In the genomic region with DNA sequence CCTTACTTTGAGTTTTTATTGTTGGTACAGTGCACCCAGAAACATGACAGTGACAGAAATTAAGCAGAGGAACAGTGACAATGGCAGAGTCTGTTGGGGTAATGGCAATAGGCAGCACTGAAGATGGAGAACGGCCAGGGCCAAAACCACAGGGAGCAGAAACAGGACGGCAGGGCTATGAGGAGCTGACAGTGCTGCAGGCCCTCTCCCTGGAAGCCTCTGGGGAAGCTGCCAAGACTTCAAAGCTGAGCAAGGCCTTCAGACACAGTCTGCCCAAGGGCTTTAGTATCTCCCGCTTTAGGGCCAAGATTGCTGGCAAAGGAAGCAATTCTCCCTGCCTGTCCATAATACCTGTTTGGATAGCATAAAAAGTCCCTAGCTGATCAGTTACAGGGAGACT, we compare ENCODE assay signal across 13 mouse cellular contexts. TPM values are rescaled to one million over a fixed set of nuclear protein-coding genes. Genes with fewer than 3 reads are reported as not detected.
DNase-seq lines count a peak whose midpoint lies in the region; ATAC-seq and TF ChIP-seq lines count a peak whose summit lies in the region.
"Had no signal": no experiment of that assay in that cellular context is flagged by ENCODE, and none has a peak within 500 bp of the region (broad histone marks: within the 10 kb centered on the region; RNA-seq: fewer than 3 reads in every experiment).

No protein-coding gene starts in this region.

- no peaks in the 10 kb centered on the region for H3K27me3 ChIP-seq in lung, embryonic 14.5 days (ENCODE audit: insufficient read depth, low read length)
- no peaks in the 10 kb centered on the region for H3K27me3 ChIP-seq in lung, postnatal 0 days (replicated peaks; ENCODE audit: insufficient read depth, low read length)
- H3K27me3 ChIP-seq in heart, embryonic 12.5 days (replicated peaks): no peaks in the 10 kb centered on the region
- H3K27me3 ChIP-seq: liver, embryonic 13.5 days; midbrain, embryonic 12.5 days had no signal

- no peak for ATAC-seq in lung, embryonic 14.5 days (ENCODE audit: insufficient read depth)
- no peak for ATAC-seq in lung, postnatal 0 days
- ATAC-seq in heart, embryonic 12.5 days (ENCODE audit: insufficient number of reproducible peaks, low FRiP score): no peak

- no peak for TF ChIP-seq CTCF in lung, embryonic 14.5 days (IDR thresholded peaks at IDR 0.05; ENCODE audit: low read depth)
- TF ChIP-seq CTCF in lung, postnatal 0 days (IDR thresholded peaks at IDR 0.05): no peak

- no peak for TF ChIP-seq EP300 in lung, postnatal 0 days (IDR thresholded peaks at IDR 0.05)

- no peak overlapping the region for H3K4me2 ChIP-seq in lung, embryonic 14.5 days
- no peak overlapping the region for H3K4me2 ChIP-seq in lung, postnatal 0 days (replicated peaks; ENCODE audit: low read depth, low read length)
- no peak overlapping the region for H3K4me2 ChIP-seq in heart, embryonic 12.5 days
- H3K4me2 ChIP-seq: liver, embryonic 13.5 days; midbrain, embryonic 12.5 days had no signal

- H3K4me3 ChIP-seq in lung, embryonic 14.5 days (ENCODE audit: low read depth, low read length): no peak overlapping the region
- no peak overlapping the region for H3K4me3 ChIP-seq in lung, postnatal 0 days (ENCODE audit: low read depth, low read length)
- no peak overlapping the region for H3K4me3 ChIP-seq in heart, embryonic 12.5 days
- H3K4me3 ChIP-seq: liver, embryonic 13.5 days; midbrain, embryonic 12.5 days had no signal

- H3K36me3 ChIP-seq in lung, embryonic 14.5 days (ENCODE audit: insufficient read depth): no peaks in the 10 kb centered on the region
- H3K36me3 ChIP-seq in lung, postnatal 0 days (ENCODE audit: insufficient read depth, low read length): no peaks in the 10 kb centered on the region
- no peaks in the 10 kb centered on the region for H3K36me3 ChIP-seq in heart, embryonic 12.5 days
- H3K36me3 ChIP-seq: liver, embryonic 13.5 days; midbrain, embryonic 12.5 days had no signal

- H3K27ac ChIP-seq in lung, embryonic 14.5 days (ENCODE audit: low read depth): no peak overlapping the region
- no peak overlapping the region for H3K27ac ChIP-seq in lung, postnatal 0 days (ENCODE audit: low read length)
- no peak overlapping the region for H3K27ac ChIP-seq in heart, embryonic 12.5 days (ENCODE audit: poor library complexity, severe bottlenecking)
- H3K27ac ChIP-seq: liver, embryonic 13.5 days; midbrain, embryonic 12.5 days; stomach, postnatal 0 days had no signal

- WGBS in lung, embryonic 14.5 days: 49% methylated on average over 3 of the region's 3 CpGs
- 56% methylated on average over 3 of the region's 3 CpGs for WGBS in lung, postnatal 0 days
- WGBS in heart, embryonic 12.5 days: 52% methylated on average over 3 of the region's 3 CpGs

- H3K9me3 ChIP-seq in lung, embryonic 14.5 days (ENCODE audit: low read depth, low read length): no peaks in the 10 kb centered on the region
- H3K9me3 ChIP-seq in lung, postnatal 0 days (ENCODE audit: low read length): no peaks in the 10 kb centered on the region
- no peaks in the 10 kb centered on the region for H3K9me3 ChIP-seq in heart, embryonic 12.5 days (replicated peaks)
- H3K9me3 ChIP-seq: liver, embryonic 13.5 days; midbrain, embryonic 12.5 days had no signal

- H3K9ac ChIP-seq in lung, embryonic 14.5 days: no peak overlapping the region
- no peak overlapping the region for H3K9ac ChIP-seq in lung, postnatal 0 days (replicated peaks; ENCODE audit: low read depth)
- H3K9ac ChIP-seq in heart, embryonic 12.5 days: no peak overlapping the region
- H3K9ac ChIP-seq: liver, embryonic 13.5 days; midbrain, embryonic 12.5 days had no signal

- DNase-seq in gastrocnemius, postnatal 10 days: peak; percentile 36
- DNase-seq in gastrocnemius, postnatal 25 days: no peak
- DNase-seq in lung, embryonic 14.5 days: peak; percentile 44
- no peak for DNase-seq in lung, postnatal 0 days (ENCODE audit: low spot score)
- peak; percentile 81 to 88 for DNase-seq in adrenal gland, adult (ENCODE audit: inconsistent age in 2 of 2, low spot score in 1 of 2)
- DNase-seq in cerebellum, adult 9-11 months: peak; percentile 95
- DNase-seq in thymus, postnatal 4 days: no peak
- DNase-seq: heart, postnatal 36 days; kidney, postnatal 36 days; liver, embryonic 13.5 days had no signal

- no peaks in the 10 kb centered on the region for H3K4me1 ChIP-seq in lung, embryonic 14.5 days (ENCODE audit: insufficient read depth)
- no peaks in the 10 kb centered on the region for H3K4me1 ChIP-seq in lung, postnatal 0 days (ENCODE audit: insufficient read depth, low read depth, low read length)
- H3K4me1 ChIP-seq in heart, embryonic 12.5 days (replicated peaks): no peaks in the 10 kb centered on the region
- H3K4me1 ChIP-seq: liver, embryonic 13.5 days; midbrain, embryonic 12.5 days had no signal

RNA-seq across cellular contexts. Expression of gene Fam120a, which starts 33.9 kb away (rescaled TPM):
- total RNA-seq in gastrocnemius, postnatal 10 days (2021): 100 to 1,000 TPM in 1 of 2 experiments, 10 to 100 TPM in 1; 96.4 to 101 TPM
- total RNA-seq in gastrocnemius, postnatal 25 days (2021): 100 to 1,000 TPM in 1 of 2 experiments, 10 to 100 TPM in 1; 99.0 to 102 TPM
- 37.0 and 37.7 TPM in 2 replicates for polyA plus RNA-seq in lung, embryonic 14.5 days (2014; fragmentation: Nextera tagmentation; extraction: Ambion mirVana)
- 19.4 and 19.5 TPM in 2 replicates for polyA plus RNA-seq in lung, postnatal 0 days (2015; fragmentation: Nextera tagmentation; extraction: Ambion mirVana)
- 20.7 and 23.5 TPM in 2 replicates for polyA plus RNA-seq in heart, embryonic 12.5 days (2016; fragmentation: Nextera tagmentation; extraction: Ambion mirVana)

Comparison
In these comparisons a context has a peak if more than half of its experiments do, and no peak if none do; other contexts are left out.
1. DNase-seq: peak in gastrocnemius, postnatal 10 days (single experiment), lung, embryonic 14.5 days (single experiment), adrenal gland, adult (2 of 2) and cerebellum, adult 9-11 months (single experiment); none in gastrocnemius, postnatal 25 days (single experiment), lung, postnatal 0 days (single experiment) and thymus, postnatal 4 days (single experiment).